Mouse (Mus musculus) C2C12 (cell line): ENCODE data around the gene Lin9.

Experiments used
- CEBPB ChIP-seq: IDR thresholded peaks from one replicate; pipeline ENCODE4 v1.6.1; 2011; ENCODE audit warnings: low read depth, mild to moderate bottlenecking, control low read depth, moderate library complexity
- CTCF ChIP-seq: IDR thresholded peaks from one replicate; pipeline ENCODE4 v1.5.1; 2011; ENCODE audit not compliant: control insufficient read depth, insufficient read depth, insufficient read length
- MYOG ChIP-seq: IDR thresholded peaks from one replicate; pipeline ENCODE4 v1.6.1; 2011; ENCODE audit not compliant: control insufficient read depth, insufficient read length; ENCODE audit errors: extremely low read depth

DNA sequence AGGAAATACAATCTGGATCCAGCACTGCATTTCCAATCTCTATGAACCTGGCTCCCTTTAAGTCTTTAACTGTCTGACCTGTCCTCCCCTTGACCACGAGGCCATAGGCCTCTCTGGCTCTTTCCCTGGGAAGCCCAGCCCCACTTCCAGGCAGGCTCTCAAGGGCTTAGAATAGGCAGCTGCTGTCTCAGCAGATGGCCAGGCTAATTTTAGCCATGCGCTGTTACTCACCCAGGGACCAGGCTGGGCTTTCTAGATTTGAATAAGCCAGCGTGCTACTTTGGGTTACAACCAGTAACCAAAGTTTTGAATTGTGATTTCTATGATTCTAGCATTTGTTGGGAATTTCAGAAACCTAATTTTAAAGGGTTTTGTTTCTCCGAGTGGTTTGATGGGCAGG lies 36.4 kb upstream of the Lin9 start:
- TF ChIP-seq MYOG (no peak), CTCF (no peak), CEBPB (no peak)
